Mouse (Mus musculus): ENCODE results near the gene Neurl2. TPM values are rescaled to one million over a fixed set of nuclear protein-coding genes. Genes with fewer than 3 reads are reported as not detected.

Gene Neurl2
- polyA plus RNA-seq, 1 experiment from 2014 or later, result 44.5 TPM

- Histone ChIP-seq H3K4me3 (no peak overlapping the region), H3K36me3 (peaks cover 54% of the 10 kb centered on the region), H3K9me3 (no peaks in the 10 kb centered on the region), H3K4me2 (no peak overlapping the region), H3K27ac (replicated peaks) (no peak overlapping the region), H3K4me1 (peaks cover 19% of the 10 kb centered on the region), H3K9ac (no peak overlapping the region), H3K27me3 (replicated peaks) (no peaks in the 10 kb centered on the region)
- ATAC-seq (ENCODE audit: extremely low read depth, insufficient number of reproducible peaks, low FRiP score, low TSS enrichment), result no peak
- 92% methylated on average over 1 of the region's 1 CpGs for WGBS
Measured at GRCm38 (mm10) chr2:164829090-164829489, 4.2 kb downstream of the Neurl2 start.

DNA sequence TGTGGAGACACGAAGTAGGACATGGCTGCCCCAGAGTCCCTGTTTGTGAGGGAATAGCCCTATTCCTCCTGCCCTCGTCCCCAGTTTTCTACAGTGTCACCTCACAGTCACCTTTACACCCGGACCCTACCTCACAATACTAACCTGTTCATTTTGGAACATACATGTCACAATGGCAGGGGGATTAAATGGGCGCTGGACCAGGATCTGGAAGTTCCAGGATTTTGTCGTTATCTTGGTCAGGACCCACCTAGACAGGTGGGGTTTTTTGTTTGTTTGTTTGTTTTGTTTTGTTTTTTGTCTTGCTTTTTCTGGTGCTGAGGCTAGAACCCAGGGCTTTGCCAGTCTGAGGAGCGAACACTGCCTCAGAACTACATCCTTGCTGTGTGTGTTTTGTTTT lies 4.8 kb downstream of the Neurl2 start, which contains the start of gene Spata25:
Gene Spata25 (minus strand): TSS at position 101 of the 400 bp plus-strand sequence.
- 80% methylated on average over 6 of the region's 6 CpGs for WGBS
- H3K4me3 ChIP-seq, result no peak within 1 kb of the TSS
- peaks cover 54% of the 10 kb centered on the region for H3K36me3 ChIP-seq
- H3K9ac ChIP-seq, result no peak within 1 kb of the TSS
- peaks cover 25% of the 10 kb centered on the region for H3K4me1 ChIP-seq
- no peaks in the 10 kb centered on the region for H3K9me3 ChIP-seq
- no peaks in the 10 kb centered on the region for H3K27me3 ChIP-seq (replicated peaks)
- no peak within 1 kb of the TSS for H3K4me2 ChIP-seq
- ATAC-seq (ENCODE audit: extremely low read depth, insufficient number of reproducible peaks, low FRiP score, low TSS enrichment), result no peak
- no peak within 1 kb of the TSS for H3K27ac ChIP-seq (replicated peaks)

GRCm38 (mm10) chr2:164827146-164827850 lies 6.0 kb downstream of the Neurl2 start:
- Histone ChIP-seq H3K27me3 (replicated peaks) (no peaks in the 10 kb centered on the region), H3K9me3 (no peaks in the 10 kb centered on the region), H3K36me3 (peaks cover 54% of the 10 kb centered on the region), H3K27ac (replicated peaks) (no peak overlapping the region), H3K4me1 (peaks cover 27% of the 10 kb centered on the region), H3K9ac (no peak overlapping the region), H3K4me2 (no peak overlapping the region), H3K4me3 (no peak overlapping the region)
- ATAC-seq (ENCODE audit: extremely low read depth, insufficient number of reproducible peaks, low FRiP score, low TSS enrichment), result no peak
- WGBS, result 80% methylated on average over 16 of the region's 16 CpGs

DNA sequence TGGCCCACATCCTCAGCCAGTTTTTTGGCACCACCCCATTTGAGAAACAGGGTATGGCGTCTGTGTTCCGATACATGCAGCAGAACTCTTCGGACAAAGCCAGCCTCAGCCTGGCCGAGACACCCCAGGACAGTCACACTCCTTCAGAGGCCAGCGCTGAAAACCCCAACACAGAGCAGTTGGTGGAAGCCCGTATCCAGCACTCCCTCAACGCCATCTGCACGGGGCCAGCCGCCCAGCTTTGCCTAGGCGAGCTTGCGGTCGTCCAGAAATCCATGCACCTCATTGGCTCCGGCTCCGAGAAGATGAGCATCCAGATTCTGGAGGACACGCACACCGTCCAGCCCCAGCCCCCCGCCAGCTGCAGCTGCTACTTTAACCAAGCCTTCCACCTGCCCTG lies 7.7 kb downstream of the Neurl2 start:
- Histone ChIP-seq H3K27me3 (replicated peaks) (no peaks in the 10 kb centered on the region), H3K9me3 (no peaks in the 10 kb centered on the region), H3K36me3 (peaks cover 68% of the 10 kb centered on the region), H3K4me3 (no peak overlapping the region), H3K4me1 (peaks cover 14% of the 10 kb centered on the region), H3K4me2 (no peak overlapping the region), H3K9ac (no peak overlapping the region), H3K27ac (replicated peaks) (no peak overlapping the region)
- ATAC-seq (ENCODE audit: extremely low read depth, insufficient number of reproducible peaks, low FRiP score, low TSS enrichment), result no peak
- 90% methylated on average over 17 of the region's 17 CpGs for WGBS

- Histone ChIP-seq H3K36me3 (peaks cover 66% of the 10 kb centered on the region), H3K4me3 (peak overlapping the region; percentile 88), H3K9me3 (no peaks in the 10 kb centered on the region), H3K4me2 (peak overlapping the region; percentile 78), H3K9ac (no peak overlapping the region), H3K27ac (replicated peaks) (no peak overlapping the region), H3K27me3 (replicated peaks) (no peaks in the 10 kb centered on the region), H3K4me1 (peaks cover 14% of the 10 kb centered on the region)
- WGBS, result 91% methylated on average over 4 of the region's 4 CpGs
- no peak for ATAC-seq (ENCODE audit: extremely low read depth, insufficient number of reproducible peaks, low FRiP score, low TSS enrichment)
Measured at GRCm38 (mm10) chr2:164823969-164824368, 9.3 kb downstream of the Neurl2 start.

- no peaks in the 10 kb centered on the region for H3K27me3 ChIP-seq (replicated peaks)
- peaks cover 14% of the 10 kb centered on the region for H3K4me1 ChIP-seq
- H3K4me3 ChIP-seq, result peak overlapping the region; percentile 88
- ATAC-seq (ENCODE audit: extremely low read depth, insufficient number of reproducible peaks, low FRiP score, low TSS enrichment), result peak; percentile 33; the same call in 1 of the 2 replicates
- peak overlapping the region; percentile 78 for H3K4me2 ChIP-seq
- peak overlapping the region; percentile 90 for H3K9ac ChIP-seq
- WGBS, result 2% methylated on average over 10 of the region's 10 CpGs
- H3K9me3 ChIP-seq, result no peaks in the 10 kb centered on the region
- peaks cover 58% of the 10 kb centered on the region for H3K36me3 ChIP-seq
- H3K27ac ChIP-seq (replicated peaks), result peak overlapping the region; percentile 88
Measured at GRCm38 (mm10) chr2:164823181-164823585, 10.1 kb downstream of the Neurl2 start.

DNA sequence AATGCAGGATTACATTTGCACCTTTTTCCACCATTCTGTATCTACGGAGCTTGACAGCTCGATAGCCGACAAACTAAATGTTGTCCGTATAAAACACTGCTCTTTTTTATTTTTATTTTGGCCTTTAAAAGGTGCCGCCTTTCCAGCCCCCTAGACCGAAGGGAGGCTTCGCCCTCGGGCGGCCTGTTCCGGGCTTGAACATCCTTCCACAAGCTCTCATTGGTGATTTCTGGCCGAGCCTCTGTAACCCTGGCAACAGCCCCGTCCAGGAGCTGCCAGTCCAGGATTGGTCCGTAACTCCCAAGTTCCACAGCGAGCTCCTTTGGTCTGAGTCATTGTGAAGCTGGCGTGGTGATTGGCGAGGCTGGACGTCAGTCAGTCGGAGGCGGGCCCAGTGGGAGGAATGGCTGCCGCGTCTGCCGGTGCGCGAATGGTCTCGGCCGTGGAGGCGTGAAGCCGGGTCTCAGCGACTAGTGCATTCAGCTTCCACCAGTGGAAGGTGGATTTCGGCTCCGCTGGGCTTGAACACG lies 10.6 kb downstream of the Neurl2 start, which contains the start of gene Zswim1:
Gene Zswim1 (plus strand): TSS at position 51 of the 530 bp plus-strand sequence.
- peak; percentile 99 for ATAC-seq (ENCODE audit: extremely low read depth, insufficient number of reproducible peaks, low FRiP score, low TSS enrichment)
- Histone ChIP-seq H3K4me1 (peaks cover 16% of the 10 kb centered on the region), H3K4me3 (peak within 1 kb of the TSS; percentile 88), H3K27me3 (replicated peaks) (no peaks in the 10 kb centered on the region), H3K27ac (replicated peaks) (peak within 1 kb of the TSS; percentile 88), H3K4me2 (peak within 1 kb of the TSS; percentile 78), H3K9me3 (no peaks in the 10 kb centered on the region), H3K36me3 (peaks cover 53% of the 10 kb centered on the region), H3K9ac (peak within 1 kb of the TSS; percentile 90)
- WGBS, result 2% methylated on average over 32 of the region's 32 CpGs

- H3K27ac ChIP-seq (replicated peaks), result no peak overlapping the region
- H3K9ac ChIP-seq, result no peak overlapping the region
- H3K4me3 ChIP-seq, result no peak overlapping the region
- no peak overlapping the region for H3K4me2 ChIP-seq
- H3K9me3 ChIP-seq, result no peaks in the 10 kb centered on the region
- WGBS, result 79% methylated on average over 6 of the region's 6 CpGs
- H3K4me1 ChIP-seq, result peaks cover 25% of the 10 kb centered on the region
- H3K27me3 ChIP-seq (replicated peaks), result no peaks in the 10 kb centered on the region
- H3K36me3 ChIP-seq, result peaks cover 37% of the 10 kb centered on the region
- ATAC-seq (ENCODE audit: extremely low read depth, insufficient number of reproducible peaks, low FRiP score, low TSS enrichment), result no peak
Measured at GRCm38 (mm10) chr2:164821060-164821459, 12.2 kb downstream of the Neurl2 start.

GRCm38 (mm10) chr2:164817703-164818102 lies 15.6 kb downstream of the Neurl2 start:
- Histone ChIP-seq H3K4me3 (no peak overlapping the region), H3K9ac (no peak overlapping the region), H3K9me3 (no peaks in the 10 kb centered on the region), H3K27me3 (replicated peaks) (no peaks in the 10 kb centered on the region), H3K4me1 (peaks cover 24% of the 10 kb centered on the region), H3K27ac (replicated peaks) (peak overlapping the region; percentile 25), H3K4me2 (no peak overlapping the region), H3K36me3 (peaks cover 25% of the 10 kb centered on the region)
- no peak for ATAC-seq (ENCODE audit: extremely low read depth, insufficient number of reproducible peaks, low FRiP score, low TSS enrichment)
- WGBS, result 58% methylated on average over 5 of the region's 5 CpGs

DNA sequence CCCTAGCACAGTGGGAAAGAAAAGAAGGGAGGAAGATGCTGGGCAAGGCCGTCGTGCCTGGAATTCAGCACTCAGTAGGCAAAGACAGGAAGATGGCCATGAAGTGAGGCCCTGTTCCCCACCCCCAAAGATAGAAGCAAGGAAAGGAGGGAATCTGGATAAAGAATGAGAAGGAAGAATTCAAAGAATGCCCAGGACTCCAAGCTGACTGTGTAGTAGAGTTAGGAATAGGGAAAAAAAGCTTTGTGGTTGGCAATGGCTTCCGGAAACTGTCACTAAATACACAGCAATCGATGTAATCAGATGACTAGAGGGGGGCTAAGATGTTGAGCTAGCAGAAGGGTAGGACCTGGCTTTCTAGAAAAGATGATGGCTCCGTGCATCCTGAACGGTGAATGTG lies 16.1 kb downstream of the Neurl2 start:
- no peaks in the 10 kb centered on the region for H3K9me3 ChIP-seq
- peaks cover 25% of the 10 kb centered on the region for H3K36me3 ChIP-seq
- no peaks in the 10 kb centered on the region for H3K27me3 ChIP-seq (replicated peaks)
- H3K9ac ChIP-seq, result 0 out of 2 replicates have a peak overlapping the region, but pooled peaks have one; percentile 19
- no peak overlapping the region for H3K4me2 ChIP-seq
- no peak for ATAC-seq (ENCODE audit: extremely low read depth, insufficient number of reproducible peaks, low FRiP score, low TSS enrichment)
- H3K4me3 ChIP-seq, result no peak overlapping the region
- peak overlapping the region; percentile 25 for H3K27ac ChIP-seq (replicated peaks)
- peaks cover 20% of the 10 kb centered on the region for H3K4me1 ChIP-seq
- 52% methylated on average over 6 of the region's 6 CpGs for WGBS

- Histone ChIP-seq H3K4me1 (peaks cover 19% of the 10 kb centered on the region), H3K27ac (replicated peaks) (no peak overlapping the region), H3K9ac (no peak overlapping the region), H3K4me3 (no peak overlapping the region), H3K36me3 (peaks cover 15% of the 10 kb centered on the region), H3K9me3 (no peaks in the 10 kb centered on the region), H3K27me3 (replicated peaks) (no peaks in the 10 kb centered on the region), H3K4me2 (0 out of 2 replicates have a peak overlapping the region, but pooled peaks have one; percentile 18)
- ATAC-seq (ENCODE audit: extremely low read depth, insufficient number of reproducible peaks, low FRiP score, low TSS enrichment), result no peak
- 52% methylated on average over 8 of the region's 8 CpGs for WGBS
Measured at GRCm38 (mm10) chr2:164815821-164816220, 17.4 kb downstream of the Neurl2 start.
